Mouse (Mus musculus): ENCODE data around the gene Syf2. TPM values are rescaled to one million over a fixed set of nuclear protein-coding genes. Genes with fewer than 3 reads are reported as not detected.

Gene Syf2
- polyA plus RNA-seq, 1 experiment from 2014 or later = 46.9 TPM

DNA sequence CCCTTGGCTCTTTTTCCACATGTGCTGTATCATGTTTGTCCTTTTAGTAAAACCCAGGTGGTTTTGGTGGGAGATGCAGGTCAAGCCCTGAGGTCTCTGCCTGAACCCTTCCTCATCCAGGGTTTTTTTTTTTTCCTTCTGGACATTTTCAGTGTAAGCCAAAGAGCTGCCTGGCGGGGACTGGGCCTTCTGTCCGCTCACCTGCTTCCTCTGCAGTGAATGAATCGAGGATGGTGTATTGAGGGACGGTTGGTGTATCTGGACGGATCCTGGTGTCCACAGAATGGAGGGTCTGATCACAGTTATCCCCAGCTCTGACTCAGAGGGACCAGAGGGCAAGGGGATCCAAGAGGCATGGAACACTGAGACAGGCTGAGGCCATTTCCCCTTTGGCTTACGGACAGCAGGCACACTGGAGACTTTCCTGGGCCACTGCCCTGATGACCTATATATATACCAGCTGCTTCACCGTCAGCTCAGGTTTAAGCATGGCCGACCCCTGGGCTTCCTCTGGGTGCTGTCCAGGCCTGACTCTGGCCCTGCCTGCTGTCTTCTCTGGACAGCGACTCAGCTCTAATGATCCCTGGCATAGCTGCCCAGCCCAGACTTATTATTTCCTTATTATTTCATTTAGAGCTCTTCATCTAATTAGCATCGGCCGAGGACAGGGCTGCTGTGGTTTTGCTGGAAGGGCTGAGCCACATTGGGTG, 55.1 kb downstream of the Syf2 start:
- 87% methylated on average over 11 of the region's 11 CpGs for WGBS (ENCODE audit: insufficient replicate concordance)
- Histone ChIP-seq H3K4me2 (ENCODE audit: low read depth, low read length) (no peak overlapping the region), H3K36me3 (replicated peaks; ENCODE audit: insufficient read depth, low read length) (no peaks in the 10 kb centered on the region), H3K4me1 (ENCODE audit: insufficient read depth) (peaks cover 18% of the 10 kb centered on the region), H3K27ac (ENCODE audit: low read depth) (no peak overlapping the region), H3K9ac (replicated peaks) (no peak overlapping the region), H3K27me3 (ENCODE audit: insufficient read depth, low read length) (0 out of 2 replicates have a peak, but pooled peaks cover 2% of the 10 kb centered on the region), H3K9me3 (ENCODE audit: low read length) (no peaks in the 10 kb centered on the region), H3K4me3 (ENCODE audit: low read depth, low read length) (no peak overlapping the region)
- TF ChIP-seq EP300 (IDR thresholded peaks at IDR 0.05; ENCODE audit: low read depth) (no peak), CTCF (IDR thresholded peaks at IDR 0.05; ENCODE audit: low read depth) (no peak)
- DNase-seq (no peak), ATAC-seq (no peak)

- Histone ChIP-seq H3K4me1 (ENCODE audit: insufficient read depth) (peaks cover 15% of the 10 kb centered on the region), H3K27ac (ENCODE audit: low read depth) (no peak overlapping the region), H3K27me3 (ENCODE audit: insufficient read depth, low read length) (0 out of 2 replicates have a peak, but pooled peaks cover 2% of the 10 kb centered on the region), H3K4me2 (ENCODE audit: low read depth, low read length) (no peak overlapping the region), H3K4me3 (ENCODE audit: low read depth, low read length) (no peak overlapping the region), H3K36me3 (replicated peaks; ENCODE audit: insufficient read depth, low read length) (no peaks in the 10 kb centered on the region), H3K9ac (replicated peaks) (no peak overlapping the region), H3K9me3 (ENCODE audit: low read length) (no peaks in the 10 kb centered on the region)
- WGBS (ENCODE audit: insufficient replicate concordance) = 76% methylated on average over 4 of the region's 4 CpGs
- TF ChIP-seq EP300 (IDR thresholded peaks at IDR 0.05; ENCODE audit: low read depth) (no peak), CTCF (IDR thresholded peaks at IDR 0.05; ENCODE audit: low read depth) (no peak)
- DNase-seq = no peak
- ATAC-seq = no peak
Measured at GRCm38 (mm10) chr4:134986336-134986635, 55.6 kb downstream of the Syf2 start.

- H3K4me3 ChIP-seq (ENCODE audit: low read depth, low read length) = no peak overlapping the region
- H3K9me3 ChIP-seq (ENCODE audit: low read length) = no peaks in the 10 kb centered on the region
- H3K4me1 ChIP-seq (ENCODE audit: insufficient read depth) = peaks cover 11% of the 10 kb centered on the region
- no peaks in the 10 kb centered on the region for H3K36me3 ChIP-seq (replicated peaks; ENCODE audit: insufficient read depth, low read length)
- 0 out of 2 replicates have a peak, but pooled peaks cover 3% of the 10 kb centered on the region for H3K27me3 ChIP-seq (ENCODE audit: insufficient read depth, low read length)
- no peak overlapping the region for H3K4me2 ChIP-seq (ENCODE audit: low read depth, low read length)
- no peak for ATAC-seq
- 76% methylated on average over 3 of the region's 3 CpGs for WGBS (ENCODE audit: insufficient replicate concordance)
- no peak for DNase-seq
- no peak for TF ChIP-seq CTCF (IDR thresholded peaks at IDR 0.05; ENCODE audit: low read depth)
- no peak for TF ChIP-seq EP300 (IDR thresholded peaks at IDR 0.05; ENCODE audit: low read depth)
- no peak overlapping the region for H3K27ac ChIP-seq (ENCODE audit: low read depth)
- H3K9ac ChIP-seq (replicated peaks) = no peak overlapping the region
Measured at GRCm38 (mm10) chr4:134986963-134987362, 56.3 kb downstream of the Syf2 start.

Other genes with a start within 250 kb of the Syf2 start
- gene Man1c1, start 226.6 kb upstream of the Syf2 start, polyA plus RNA-seq (2015; fragmentation: Nextera tagmentation; extraction: Ambion mirVana) = 1.5 and 1.7 TPM in 2 replicates
- gene Ldlrap1, start 162.9 kb upstream of the Syf2 start, polyA plus RNA-seq (2015; fragmentation: Nextera tagmentation; extraction: Ambion mirVana) = 14.8 and 15.4 TPM in 2 replicates
- gene Maco1, start 77.6 kb upstream of the Syf2 start, polyA plus RNA-seq (2015; fragmentation: Nextera tagmentation; extraction: Ambion mirVana) = 13.6 and 14.6 TPM in 2 replicates
- 207 and 214 TPM in 2 replicates for gene Rhd, start 66.4 kb upstream of the Syf2 start, polyA plus RNA-seq (2015; fragmentation: Nextera tagmentation; extraction: Ambion mirVana)
- 87.6 and 88.5 TPM in 2 replicates for gene Tmem50a, start 15.9 kb upstream of the Syf2 start, polyA plus RNA-seq (2015; fragmentation: Nextera tagmentation; extraction: Ambion mirVana)
- 185 and 225 TPM in 2 replicates for gene Rsrp1, start 7.3 kb upstream of the Syf2 start, polyA plus RNA-seq (2015; fragmentation: Nextera tagmentation; extraction: Ambion mirVana)
- 0.39 and 0.46 TPM in 2 replicates for gene Runx3, start 189.8 kb downstream of the Syf2 start, polyA plus RNA-seq (2015; fragmentation: Nextera tagmentation; extraction: Ambion mirVana)

All from liver, postnatal 0 days (tissue).